Mouse (Mus musculus) spleen, adult 2 months (tissue): ENCODE results near the gene Fxyd3.

Experiments
- CTCF ChIP-seq: fragments of 200-500 bp; IDR thresholded peaks from 2 replicates; pipeline ENCODE4 v1.5.1; 2011; ENCODE audit warnings: mild to moderate bottlenecking, inconsistent platforms; ENCODE audit not compliant: insufficient read depth, insufficient read length, insufficient replicate concordance; ENCODE audit errors: extremely low read depth
- POLR2A ChIP-seq: fragments of 200-500 bp; IDR thresholded peaks from 2 replicates; pipeline ENCODE4 v1.6.1; 2011; ENCODE audit warnings: low read depth, low read length, inconsistent platforms

DNA sequence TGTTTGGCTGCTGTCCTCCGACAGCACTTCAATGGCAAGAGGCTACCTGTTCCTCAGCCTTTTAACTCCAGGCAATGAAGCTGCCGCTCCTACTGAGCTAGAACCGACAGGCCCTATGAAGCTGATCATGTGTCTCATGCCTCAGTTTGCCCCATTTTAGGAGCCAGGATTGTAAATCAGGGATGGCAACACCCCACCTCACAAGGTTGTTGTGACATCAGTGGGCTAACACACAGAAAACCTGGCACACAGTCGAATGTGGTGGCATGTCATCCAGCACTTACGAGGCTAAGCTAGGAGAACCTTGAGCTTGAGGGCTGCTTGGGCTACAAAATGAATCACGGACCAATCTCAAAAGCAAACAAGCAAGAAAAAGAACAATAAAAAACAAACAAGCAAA is 18.3 kb downstream of the Fxyd3 start:
- TF ChIP-seq CTCF (no peak), POLR2A (no peak)
